Mouse (Mus musculus) midbrain, embryonic 15.5 days (tissue): Measurements from ENCODE around the gene Setd1b. TPM values are rescaled to one million over a fixed set of nuclear protein-coding genes. Genes with fewer than 3 reads are reported as not detected.
"Not testable (repeated sequence)": the region's sequence is repeated elsewhere in the genome, so short reads cannot be mapped to it uniquely, and the experiment has no call there.

Experiments used
- ATAC-seq: fragments of 200-750 bp; cut with Nextera tagmentation; replicated peaks from 2 replicates; pipeline ENCODE4 v1.8.0; 2017; ENCODE audit warnings: moderate TSS enrichment
- H3K27ac ChIP-seq: fragments of 300-500 bp; sonication (generic); 2 replicates; pipeline ENCODE4 v1.5.1; 2015; ENCODE audit warnings: mild to moderate bottlenecking, inconsistent platforms
- H3K27me3 ChIP-seq: fragments of 300-500 bp; sonication (generic); replicated peaks from 2 replicates; pipeline ENCODE4 v1.6.1; 2015; ENCODE audit warnings: inconsistent platforms
- H3K36me3 ChIP-seq: fragments of 300-500 bp; sonication (generic); replicated peaks from 2 replicates; pipeline ENCODE4 v1.6.1; 2015; ENCODE audit warnings: inconsistent platforms
- H3K4me1 ChIP-seq: fragments of 300-500 bp; sonication (generic); 2 replicates; pipeline ENCODE4 v1.6.1; 2015; ENCODE audit warnings: inconsistent platforms
- H3K4me2 ChIP-seq: fragments of 300-500 bp; sonication (generic); 2 replicates; pipeline ENCODE4 v1.6.1; 2015; ENCODE audit warnings: inconsistent platforms, mild to moderate bottlenecking, moderate library complexity
- H3K4me3 ChIP-seq: fragments of 300-500 bp; sonication (generic); 2 replicates; pipeline ENCODE4 v1.5.1; 2015; ENCODE audit warnings: mild to moderate bottlenecking, inconsistent platforms
- H3K9ac ChIP-seq: fragments of 300-500 bp; sonication (generic); 2 replicates; pipeline ENCODE4 v1.6.1; 2015; ENCODE audit warnings: mild to moderate bottlenecking, inconsistent platforms
- H3K9me3 ChIP-seq: fragments of 300-500 bp; sonication (generic); 2 replicates; pipeline ENCODE4 v1.6.1; 2016; ENCODE audit warnings: inconsistent platforms
- WGBS: fragments of 180-500 bp; shearing (Covaris S2); methylation state at CpG from one replicate; pipeline ENCODE4 v1.1.7; 2015; ENCODE audit warnings: mixed read lengths; 5-methylcytosine and 5-hydroxymethylcytosine counted together
- polyA plus RNA-seq: library from polyadenylated mRNA; unstranded; fragments of >200 nt; fragmentation: Nextera tagmentation; extraction: Ambion mirVana; gene quantifications from 2 replicates; pipeline ENCODE4 v1.2.1, GENCODE M21; 2015

Gene Setd1b
- polyA plus RNA-seq, 1 experiment from 2014 or later = 12.2 TPM

DNA sequence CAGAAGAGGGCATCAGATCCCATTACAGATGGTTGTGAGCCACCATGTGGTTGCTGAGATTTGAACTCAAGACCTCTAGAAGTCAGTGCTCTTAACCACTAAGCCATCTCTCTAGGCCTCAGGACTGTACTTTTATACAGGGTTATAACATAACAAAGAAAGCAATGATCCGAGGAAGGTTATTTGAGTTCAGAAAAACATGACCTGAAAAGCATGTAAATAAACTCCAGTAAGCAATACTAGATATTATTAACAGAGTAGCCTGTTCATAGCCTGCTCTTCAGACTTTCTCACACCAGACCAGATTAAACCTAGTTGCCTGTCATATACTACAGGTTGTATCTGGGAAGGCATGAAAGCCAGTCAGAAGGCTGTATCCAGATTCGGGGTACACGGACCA is 45.3 kb downstream of the Setd1b start:
- H3K9me3 ChIP-seq = no peaks in the 10 kb centered on the region
- H3K9ac ChIP-seq = no peak overlapping the region
- H3K4me2 ChIP-seq = no peak overlapping the region
- H3K4me3 ChIP-seq = no peak overlapping the region
- no peaks in the 10 kb centered on the region for H3K4me1 ChIP-seq
- no peak overlapping the region for H3K27ac ChIP-seq
- H3K36me3 ChIP-seq = no peaks in the 10 kb centered on the region
- 93% methylated on average over 3 of the region's 3 CpGs for WGBS
- H3K27me3 ChIP-seq = no peaks in the 10 kb centered on the region
- ATAC-seq = no peak

DNA sequence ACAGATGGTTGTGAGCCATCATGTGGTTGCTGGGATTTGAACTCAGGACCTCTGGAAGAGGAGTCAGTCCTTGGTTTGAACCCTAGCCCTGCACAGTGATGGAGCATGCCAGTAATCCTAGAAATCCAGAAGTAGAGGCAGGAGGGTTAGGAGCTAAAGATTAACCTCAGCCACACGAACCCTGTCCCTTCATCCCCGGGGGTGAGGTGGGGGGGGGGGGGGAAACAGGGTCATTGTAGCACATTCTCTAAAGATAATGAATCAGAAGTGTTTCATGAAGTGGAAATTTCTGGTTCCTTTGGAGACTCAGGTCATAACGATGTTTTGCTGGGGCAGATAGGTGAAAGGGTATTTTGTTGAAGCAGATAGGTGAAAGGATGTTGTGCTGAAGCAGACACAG is 48.9 kb downstream of the Setd1b start:
- no peaks in the 10 kb centered on the region for H3K9me3 ChIP-seq
- 85% methylated on average over 3 of the region's 3 CpGs for WGBS
- no peaks in the 10 kb centered on the region for H3K4me1 ChIP-seq
- H3K9ac ChIP-seq = no peak overlapping the region
- no peak overlapping the region for H3K4me3 ChIP-seq
- ATAC-seq = no peak
- no peak overlapping the region for H3K27ac ChIP-seq
- H3K4me2 ChIP-seq = no peak overlapping the region
- no peaks in the 10 kb centered on the region for H3K27me3 ChIP-seq
- no peaks in the 10 kb centered on the region for H3K36me3 ChIP-seq

DNA sequence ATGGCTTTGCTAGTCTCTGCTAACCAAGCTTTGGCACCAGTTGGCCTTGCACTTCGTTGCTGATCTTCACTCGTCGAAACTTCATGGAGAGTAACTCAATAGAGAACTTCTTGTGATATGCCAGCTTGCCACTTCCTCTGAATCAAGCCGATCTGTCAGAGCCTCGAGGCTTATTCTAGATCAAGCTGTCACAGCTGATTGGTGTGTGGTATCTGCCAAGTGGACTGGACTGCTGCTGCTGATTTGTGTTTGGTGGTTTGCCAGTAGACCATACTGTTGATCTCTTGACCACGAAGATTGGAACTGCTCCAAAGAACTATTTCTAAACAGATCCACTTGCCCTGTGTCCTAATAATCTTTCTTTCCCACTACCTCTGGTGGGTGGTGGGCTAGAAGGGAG is 49.4 kb downstream of the Setd1b start:
- no peaks in the 10 kb centered on the region for H3K27me3 ChIP-seq
- 82% methylated on average over 6 of the region's 6 CpGs for WGBS
- no peaks in the 10 kb centered on the region for H3K4me1 ChIP-seq
- H3K9ac ChIP-seq = no peak overlapping the region
- H3K4me3 ChIP-seq = no peak overlapping the region
- ATAC-seq = no peak
- H3K27ac ChIP-seq = no peak overlapping the region
- no peaks in the 10 kb centered on the region for H3K36me3 ChIP-seq
- H3K4me2 ChIP-seq = no peak overlapping the region
- H3K9me3 ChIP-seq = no peaks in the 10 kb centered on the region

DNA sequence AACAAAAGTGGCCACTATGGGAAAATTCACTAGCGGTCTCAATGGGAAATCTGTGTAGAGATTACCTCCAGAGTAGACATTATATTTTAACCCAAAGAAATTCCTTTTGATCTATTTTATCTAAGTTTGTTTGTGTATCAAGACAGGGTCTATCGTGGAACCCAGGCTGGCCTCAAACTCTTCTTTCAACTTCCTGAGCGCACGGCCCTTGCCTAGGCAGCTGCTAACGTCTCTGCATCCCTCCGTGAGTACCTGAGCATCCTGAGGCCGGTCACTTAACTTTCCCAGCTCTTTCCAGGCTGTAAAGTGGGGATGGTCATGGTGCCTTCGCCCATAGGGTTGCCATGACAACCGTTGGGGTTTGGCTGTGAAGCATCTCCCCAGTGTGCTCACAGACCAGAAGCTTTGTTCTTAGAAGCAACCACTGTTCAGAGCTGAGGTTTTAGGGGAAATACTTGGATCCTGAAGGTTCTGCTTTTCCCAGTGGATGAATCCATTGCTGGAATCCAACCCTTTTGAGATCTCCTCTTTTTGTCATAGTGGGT is 50.7 kb downstream of the Setd1b start:
- Histone ChIP-seq H3K4me3 (no peak overlapping the region), H3K27me3 (no peaks in the 10 kb centered on the region), H3K36me3 (no peaks in the 10 kb centered on the region), H3K9me3 (no peaks in the 10 kb centered on the region), H3K4me2 (no peak overlapping the region), H3K27ac (no peak overlapping the region), H3K9ac (no peak overlapping the region), H3K4me1 (no peaks in the 10 kb centered on the region)
- WGBS = 54% methylated on average over 9 of the region's 9 CpGs
- no peak for ATAC-seq

DNA sequence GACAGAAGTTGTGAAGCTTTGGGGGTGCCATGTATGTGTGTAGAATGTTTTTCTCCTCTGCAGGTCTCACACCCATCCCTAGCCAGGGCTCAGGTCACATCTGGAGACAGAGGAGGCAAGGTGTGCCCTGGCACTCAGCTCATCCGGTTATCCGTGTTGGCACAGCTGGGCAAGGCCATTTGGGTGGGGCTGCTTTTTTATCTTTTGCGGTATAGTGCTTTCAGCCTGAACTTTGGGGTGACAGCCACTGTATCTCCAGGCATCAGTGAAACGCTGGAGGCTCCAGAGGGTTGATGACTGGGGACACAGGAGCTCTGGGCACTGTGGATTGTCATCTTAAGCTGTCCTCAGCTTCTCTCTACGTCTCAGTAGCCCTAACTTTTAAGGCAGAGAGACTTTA is 51.4 kb downstream of the Setd1b start:
- WGBS = 83% methylated on average over 5 of the region's 5 CpGs
- no peak for ATAC-seq
- no peaks in the 10 kb centered on the region for H3K36me3 ChIP-seq
- H3K9me3 ChIP-seq = no peaks in the 10 kb centered on the region
- no peak overlapping the region for H3K4me2 ChIP-seq
- H3K4me1 ChIP-seq = no peaks in the 10 kb centered on the region
- no peak overlapping the region for H3K27ac ChIP-seq
- no peak overlapping the region for H3K4me3 ChIP-seq
- no peak overlapping the region for H3K9ac ChIP-seq
- H3K27me3 ChIP-seq = no peaks in the 10 kb centered on the region

DNA sequence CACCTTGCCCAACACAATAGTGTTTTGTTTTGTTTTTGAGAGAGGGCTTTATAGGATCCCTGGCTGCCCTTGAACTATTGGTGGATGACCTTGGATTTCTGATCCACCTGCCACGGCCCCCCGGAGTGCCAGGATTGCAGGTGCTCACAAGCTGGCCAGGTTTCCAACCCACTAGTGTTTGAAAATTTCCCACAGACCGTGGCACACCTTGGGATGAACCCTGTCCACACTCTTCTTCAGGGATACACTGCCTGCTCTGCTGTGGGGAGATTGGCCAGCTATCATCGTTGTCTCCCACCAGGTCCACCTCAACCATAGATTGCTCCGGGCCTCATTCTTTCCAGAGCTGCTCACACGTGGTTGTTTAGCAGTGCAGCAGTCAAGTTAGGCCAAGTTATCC is 52.9 kb downstream of the Setd1b start:
- H3K36me3 ChIP-seq = no peaks in the 10 kb centered on the region
- no peak overlapping the region for H3K4me2 ChIP-seq
- H3K9me3 ChIP-seq = no peaks in the 10 kb centered on the region
- H3K4me1 ChIP-seq = no peaks in the 10 kb centered on the region
- 86% methylated on average over 6 of the region's 6 CpGs for WGBS
- no peak overlapping the region for H3K9ac ChIP-seq
- H3K27me3 ChIP-seq = no peaks in the 10 kb centered on the region
- no peak overlapping the region for H3K27ac ChIP-seq
- no peak for ATAC-seq
- no peak overlapping the region for H3K4me3 ChIP-seq

DNA sequence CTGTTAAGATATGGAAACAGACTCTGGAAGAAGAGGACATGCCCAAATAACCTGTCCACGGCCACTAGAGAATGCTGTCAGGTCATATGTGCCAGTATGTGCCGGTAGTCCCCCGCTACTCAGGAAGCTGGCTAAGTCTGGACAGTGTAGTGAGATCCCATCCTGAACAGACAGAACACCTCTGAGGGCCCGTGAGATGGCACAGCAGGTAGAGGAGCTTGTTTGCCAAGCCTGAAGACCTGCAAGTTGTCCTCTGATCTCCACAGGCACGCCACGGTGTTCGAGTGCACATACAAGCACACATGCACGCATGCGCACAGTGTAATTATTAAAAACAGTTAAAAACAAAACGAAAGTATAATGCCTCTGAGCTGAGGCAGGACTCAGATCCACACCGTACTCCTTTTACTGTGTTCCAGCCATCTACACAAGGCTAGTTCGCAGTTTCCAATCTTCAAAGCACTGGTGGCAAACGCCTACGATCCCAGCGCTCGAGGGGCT is 53.6 kb downstream of the Setd1b start:
- Histone ChIP-seq H3K9me3 (no peaks in the 10 kb centered on the region), H3K27ac (no peak overlapping the region), H3K4me2 (no peak overlapping the region), H3K4me1 (no peaks in the 10 kb centered on the region), H3K27me3 (no peaks in the 10 kb centered on the region), H3K4me3 (no peak overlapping the region), H3K9ac (no peak overlapping the region), H3K36me3 (no peaks in the 10 kb centered on the region)
- no peak for ATAC-seq
- 91% methylated on average over 16 of the region's 16 CpGs for WGBS

DNA sequence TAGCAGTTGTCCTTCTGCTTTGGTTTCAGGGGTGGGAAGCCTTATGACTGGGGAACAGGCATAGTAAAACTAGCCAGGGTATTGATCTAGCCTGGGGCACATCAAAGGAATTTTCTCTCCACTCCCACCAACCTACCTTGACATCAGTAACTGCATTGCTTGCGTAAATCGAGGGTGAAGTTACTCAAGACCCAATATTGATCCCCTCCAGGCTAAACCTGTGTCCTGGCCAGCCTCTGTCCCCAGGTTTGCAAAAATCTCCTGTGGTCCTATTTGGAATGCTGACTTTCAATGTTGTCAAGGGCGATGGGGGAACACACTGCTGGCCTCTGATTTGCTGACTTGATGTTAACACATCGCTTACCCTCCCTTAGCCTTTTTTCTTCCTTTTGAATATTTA is 54.8 kb downstream of the Setd1b start:
- Histone ChIP-seq H3K9me3 (no peaks in the 10 kb centered on the region), H3K36me3 (no peaks in the 10 kb centered on the region), H3K27me3 (no peaks in the 10 kb centered on the region), H3K4me2 (no peak overlapping the region), H3K9ac (no peak overlapping the region), H3K4me1 (no peaks in the 10 kb centered on the region), H3K4me3 (no peak overlapping the region), H3K27ac (no peak overlapping the region)
- ATAC-seq = no peak
- 75% methylated on average over 4 of the region's 4 CpGs for WGBS

DNA sequence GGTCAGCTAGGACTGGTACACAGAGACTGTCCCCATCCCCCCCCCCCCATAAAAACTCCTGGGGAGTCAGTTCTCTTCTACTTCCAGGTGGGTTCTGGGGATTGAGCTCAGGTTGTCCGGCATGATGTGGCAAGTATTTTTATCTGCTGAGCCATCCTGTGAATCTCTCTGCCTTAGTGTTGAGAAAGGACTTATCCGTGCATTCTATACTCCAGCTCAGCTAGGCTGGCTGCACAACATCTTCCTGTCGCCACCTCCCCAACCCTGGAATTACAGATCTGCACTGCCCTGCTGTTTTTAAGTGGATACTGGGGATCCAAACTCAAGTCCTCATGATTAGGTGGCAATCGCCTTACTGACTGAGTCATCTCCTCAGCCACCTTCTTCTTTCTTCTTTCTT is 56.5 kb downstream of the Setd1b start:
- no peaks in the 10 kb centered on the region for H3K4me1 ChIP-seq
- H3K27ac ChIP-seq = no peak overlapping the region
- ATAC-seq = no peak
- WGBS = 87% methylated on average over 4 of the region's 4 CpGs
- no peaks in the 10 kb centered on the region for H3K27me3 ChIP-seq
- no peaks in the 10 kb centered on the region for H3K36me3 ChIP-seq
- no peak overlapping the region for H3K4me3 ChIP-seq
- no peak overlapping the region for H3K4me2 ChIP-seq
- no peaks in the 10 kb centered on the region for H3K9me3 ChIP-seq
- H3K9ac ChIP-seq = no peak overlapping the region

DNA sequence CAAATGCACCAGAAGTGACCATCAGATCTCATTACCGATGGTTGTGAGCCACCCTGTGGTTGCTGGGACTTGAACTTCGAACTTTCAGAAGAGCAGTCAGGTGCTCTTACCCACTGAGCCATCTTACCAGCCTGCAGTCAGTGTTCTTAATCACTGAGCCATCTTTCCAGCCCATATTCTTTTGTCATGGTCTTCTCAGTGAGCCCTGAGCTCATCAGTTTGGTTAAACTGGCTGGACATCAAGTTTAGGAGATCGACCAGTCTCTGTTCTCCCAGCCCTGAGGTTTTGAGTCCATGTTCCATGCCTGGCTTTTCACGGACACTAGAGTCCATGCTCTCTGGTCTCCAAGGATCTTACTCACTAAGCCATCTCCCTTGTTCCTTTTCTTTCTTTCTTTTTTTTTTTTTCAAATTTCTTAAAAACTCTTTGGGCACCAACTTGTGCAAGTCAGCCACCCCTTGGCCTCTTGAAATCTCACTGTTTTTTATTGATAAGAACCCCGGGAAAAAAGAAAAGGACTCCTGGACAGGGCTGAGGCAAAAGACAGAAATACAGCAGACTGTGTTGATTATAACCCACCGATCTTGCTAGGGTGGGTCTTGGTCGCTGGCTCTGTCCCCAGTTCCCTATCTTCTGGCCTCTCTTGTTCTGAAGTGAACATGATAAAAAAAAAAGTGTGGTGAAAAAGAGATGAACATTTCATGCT is 59.0 kb downstream of the Setd1b start:
- not testable (repeated sequence) for H3K9ac ChIP-seq, H3K4me2 ChIP-seq, H3K4me3 ChIP-seq, ATAC-seq, H3K36me3 ChIP-seq, H3K27me3 ChIP-seq, H3K4me1 ChIP-seq, H3K27ac ChIP-seq, H3K9me3 ChIP-seq
- 87% methylated on average over 5 of the region's 7 CpGs for WGBS

DNA sequence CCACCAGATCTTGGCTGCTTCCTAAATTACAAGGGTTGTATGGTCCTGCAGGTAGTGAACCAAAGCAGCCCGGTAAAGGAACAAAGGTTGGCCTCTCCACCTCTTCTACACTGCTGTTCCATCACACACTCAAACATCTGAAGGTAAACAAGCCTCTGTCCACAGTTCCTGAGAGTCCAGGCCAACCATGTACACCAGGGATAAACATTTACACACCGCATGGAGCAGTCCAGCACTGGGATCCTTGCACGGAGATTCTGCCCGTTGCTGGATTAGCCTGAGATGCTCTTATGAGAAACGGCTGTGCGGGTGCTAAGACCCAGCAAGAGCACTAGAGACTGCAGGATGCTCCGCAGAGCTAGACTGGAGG is 59.5 kb downstream of the Setd1b start:
- H3K9ac ChIP-seq = no peak overlapping the region
- no peaks in the 10 kb centered on the region for H3K9me3 ChIP-seq
- H3K27me3 ChIP-seq = no peaks in the 10 kb centered on the region
- H3K4me1 ChIP-seq = no peaks in the 10 kb centered on the region
- H3K4me2 ChIP-seq = no peak overlapping the region
- H3K4me3 ChIP-seq = no peak overlapping the region
- WGBS = 82% methylated on average over 7 of the region's 7 CpGs
- no peaks in the 10 kb centered on the region for H3K36me3 ChIP-seq
- no peak for ATAC-seq
- no peak overlapping the region for H3K27ac ChIP-seq

DNA sequence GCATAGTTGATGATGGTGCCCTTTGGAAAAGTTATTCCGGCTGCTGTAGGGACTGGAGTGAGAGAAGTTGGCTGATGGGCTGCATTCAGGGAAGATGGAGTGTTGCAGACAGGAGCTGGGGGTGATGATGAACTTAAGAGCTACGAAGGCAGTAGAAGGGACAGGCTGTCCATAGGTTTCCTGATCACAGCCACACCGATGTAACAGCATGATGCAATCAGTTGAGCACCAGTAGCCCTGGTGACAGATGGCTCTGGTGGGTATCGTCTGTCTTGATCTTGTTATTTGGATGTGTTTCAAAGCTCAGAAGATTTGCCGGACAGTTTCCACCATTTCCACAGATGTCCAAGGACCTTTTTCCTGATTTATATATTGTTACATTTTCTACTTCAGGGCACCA is 60.0 kb downstream of the Setd1b start:
- no peak for ATAC-seq
- WGBS = 87% methylated on average over 5 of the region's 5 CpGs

DNA sequence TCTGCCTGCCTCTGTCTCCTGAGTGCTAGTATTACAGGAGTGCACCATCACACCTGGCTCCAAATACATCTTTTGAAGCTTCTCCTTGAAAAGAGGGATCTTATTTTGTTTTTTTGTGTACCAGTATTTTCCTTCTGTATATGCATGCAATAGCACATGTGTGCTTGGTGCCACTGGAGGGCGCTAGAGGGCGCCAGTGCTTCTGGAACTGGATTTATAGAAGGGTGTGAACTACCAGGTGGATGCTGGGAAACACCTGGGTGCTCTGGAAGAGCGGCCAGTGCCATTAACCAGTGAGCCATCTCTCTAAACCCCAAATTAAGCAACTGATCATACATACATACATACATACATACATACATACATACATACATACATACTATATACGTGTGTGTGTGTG is 60.8 kb downstream of the Setd1b start:
- H3K4me1 ChIP-seq, H3K4me3 ChIP-seq, ATAC-seq, H3K9me3 ChIP-seq, H3K9ac ChIP-seq, H3K4me2 ChIP-seq, H3K36me3 ChIP-seq, H3K27me3 ChIP-seq, H3K27ac ChIP-seq: not testable (repeated sequence)
- WGBS = 44% methylated on average over 4 of the region's 4 CpGs

More for the DNA sequence above, 60.0 kb downstream of the Setd1b start:
- no peak overlapping the region for H3K4me2 ChIP-seq
- no peak overlapping the region for H3K4me3 ChIP-seq
- H3K27me3 ChIP-seq = no peaks in the 10 kb centered on the region
- H3K36me3 ChIP-seq = no peaks in the 10 kb centered on the region
- H3K9ac ChIP-seq = no peak overlapping the region
- no peaks in the 10 kb centered on the region for H3K4me1 ChIP-seq
- no peak overlapping the region for H3K27ac ChIP-seq
- H3K9me3 ChIP-seq = no peaks in the 10 kb centered on the region
